Mouse (Mus musculus): Measurements from ENCODE around the gene Ap4m1. TPM values are rescaled to one million over a fixed set of nuclear protein-coding genes. Genes with fewer than 3 reads are reported as not detected.
"Not testable (repeated sequence)": the region's sequence is repeated elsewhere in the genome, so short reads cannot be mapped to it uniquely, and the experiment has no call there.

The Ap4m1 gene
- polyA plus RNA-seq, 1 experiment from 2014 or later, result 24.6 TPM

GRCm38 (mm10) chr5:138207873-138208272, 36.1 kb downstream of the Ap4m1 start:
- H3K4me1 ChIP-seq, result no peaks in the 10 kb centered on the region
- WGBS, result 88% methylated on average over 4 of the region's 4 CpGs

GRCm38 (mm10) chr5:138216632-138217031, 44.8 kb downstream of the Ap4m1 start:
- not testable (repeated sequence) for H3K4me2 ChIP-seq; H3K36me3 ChIP-seq (replicated peaks); H3K4me1 ChIP-seq; ATAC-seq (ENCODE audit: low FRiP score); H3K27ac ChIP-seq; H3K4me3 ChIP-seq (replicated peaks); H3K27me3 ChIP-seq; H3K9ac ChIP-seq
- 91% methylated on average over 13 of the region's 13 CpGs for WGBS
- H3K9me3 ChIP-seq, result 0 out of 2 replicates have a peak, but pooled peaks cover 12% of the 10 kb centered on the region

More at GRCm38 (mm10) chr5:138207873-138208272, 36.1 kb downstream of the Ap4m1 start:
- no peak overlapping the region for H3K27ac ChIP-seq
- no peak overlapping the region for H3K4me2 ChIP-seq
- H3K36me3 ChIP-seq (replicated peaks), result no peaks in the 10 kb centered on the region
- no peak overlapping the region for H3K9ac ChIP-seq
- no peaks in the 10 kb centered on the region for H3K27me3 ChIP-seq
- H3K9me3 ChIP-seq, result peaks cover 11% of the 10 kb centered on the region; the same call in 1 of the 2 replicates
- no peak overlapping the region for H3K4me3 ChIP-seq (replicated peaks)
- no peak for ATAC-seq (ENCODE audit: low FRiP score)

GRCm38 (mm10) chr5:138219864-138220263, 48.1 kb downstream of the Ap4m1 start:
- no peaks in the 10 kb centered on the region for H3K4me1 ChIP-seq
- ATAC-seq (ENCODE audit: low FRiP score), result no peak
- H3K4me2 ChIP-seq, result no peak overlapping the region
- no peak overlapping the region for H3K9ac ChIP-seq
- 0 out of 2 replicates have a peak, but pooled peaks cover 12% of the 10 kb centered on the region for H3K9me3 ChIP-seq
- no peak overlapping the region for H3K4me3 ChIP-seq (replicated peaks)
- H3K27me3 ChIP-seq, result no peaks in the 10 kb centered on the region
- no peak overlapping the region for H3K27ac ChIP-seq
- WGBS, result 79% methylated on average over 2 of the region's 2 CpGs
- no peaks in the 10 kb centered on the region for H3K36me3 ChIP-seq (replicated peaks)

GRCm38 (mm10) chr5:138222111-138222510, 50.3 kb downstream of the Ap4m1 start:
- no peaks in the 10 kb centered on the region for H3K9me3 ChIP-seq
- WGBS, result 25% methylated on average over 4 of the region's 4 CpGs

GRCm38 (mm10) chr5:138223287-138223686, 51.5 kb downstream of the Ap4m1 start:
- no peaks in the 10 kb centered on the region for H3K9me3 ChIP-seq
- no peak overlapping the region for H3K9ac ChIP-seq
- H3K27me3 ChIP-seq, result no peaks in the 10 kb centered on the region
- no peaks in the 10 kb centered on the region for H3K36me3 ChIP-seq (replicated peaks)
- H3K27ac ChIP-seq, result no peak overlapping the region
- no peak for ATAC-seq (ENCODE audit: low FRiP score)
- no peak overlapping the region for H3K4me3 ChIP-seq (replicated peaks)
- 66% methylated on average over 3 of the region's 3 CpGs for WGBS
- H3K4me2 ChIP-seq, result no peak overlapping the region
- no peaks in the 10 kb centered on the region for H3K4me1 ChIP-seq

More at GRCm38 (mm10) chr5:138222111-138222510, 50.3 kb downstream of the Ap4m1 start:
- no peak overlapping the region for H3K4me3 ChIP-seq (replicated peaks)
- no peak overlapping the region for H3K9ac ChIP-seq
- no peaks in the 10 kb centered on the region for H3K4me1 ChIP-seq
- no peak overlapping the region for H3K27ac ChIP-seq
- ATAC-seq (ENCODE audit: low FRiP score), result no peak
- H3K36me3 ChIP-seq (replicated peaks), result no peaks in the 10 kb centered on the region
- H3K27me3 ChIP-seq, result no peaks in the 10 kb centered on the region
- H3K4me2 ChIP-seq, result no peak overlapping the region

GRCm38 (mm10) chr5:138225700-138226099, 53.9 kb downstream of the Ap4m1 start, which contains the start of gene Nxpe5:
TSS of gene Nxpe5 (plus strand) at chr5:138225898.
- no peak within 1 kb of the TSS for H3K27ac ChIP-seq
- H3K36me3 ChIP-seq (replicated peaks), result no peaks in the 10 kb centered on the region
- no peaks in the 10 kb centered on the region for H3K4me1 ChIP-seq
- no peaks in the 10 kb centered on the region for H3K9me3 ChIP-seq
- no peak within 1 kb of the TSS for H3K9ac ChIP-seq
- 53% methylated on average over 2 of the region's 2 CpGs for WGBS
- no peak within 1 kb of the TSS for H3K4me2 ChIP-seq
- H3K4me3 ChIP-seq (replicated peaks), result no peak within 1 kb of the TSS
- ATAC-seq (ENCODE audit: low FRiP score), result no peak
- H3K27me3 ChIP-seq, result no peaks in the 10 kb centered on the region

GRCm38 (mm10) chr5:138226491-138226890, 54.7 kb downstream of the Ap4m1 start:
- Histone ChIP-seq H3K36me3 (replicated peaks) (no peaks in the 10 kb centered on the region), H3K9me3 (no peaks in the 10 kb centered on the region), H3K4me3 (replicated peaks) (no peak overlapping the region), H3K27ac (no peak overlapping the region), H3K4me1 (no peaks in the 10 kb centered on the region), H3K27me3 (no peaks in the 10 kb centered on the region), H3K9ac (no peak overlapping the region), H3K4me2 (no peak overlapping the region)
- ATAC-seq (ENCODE audit: low FRiP score), result no peak
- 83% methylated on average over 4 of the region's 4 CpGs for WGBS

GRCm38 (mm10) chr5:138227367-138227766, 55.6 kb downstream of the Ap4m1 start:
- H3K9ac ChIP-seq, result no peak overlapping the region
- no peak for ATAC-seq (ENCODE audit: low FRiP score)
- no peak overlapping the region for H3K4me2 ChIP-seq
- 82% methylated on average over 2 of the region's 2 CpGs for WGBS
- H3K27ac ChIP-seq, result no peak overlapping the region
- H3K27me3 ChIP-seq, result no peaks in the 10 kb centered on the region
- no peaks in the 10 kb centered on the region for H3K36me3 ChIP-seq (replicated peaks)
- H3K4me1 ChIP-seq, result no peaks in the 10 kb centered on the region
- H3K9me3 ChIP-seq, result no peaks in the 10 kb centered on the region
- H3K4me3 ChIP-seq (replicated peaks), result no peak overlapping the region

GRCm38 (mm10) chr5:138228026-138228425, 56.2 kb downstream of the Ap4m1 start:
- no peaks in the 10 kb centered on the region for H3K27me3 ChIP-seq
- no peak for ATAC-seq (ENCODE audit: low FRiP score)
- no peak overlapping the region for H3K27ac ChIP-seq
- H3K36me3 ChIP-seq (replicated peaks), result no peaks in the 10 kb centered on the region
- no peak overlapping the region for H3K9ac ChIP-seq
- H3K4me1 ChIP-seq, result no peaks in the 10 kb centered on the region
- WGBS, result 63% methylated on average over 3 of the region's 3 CpGs
- no peak overlapping the region for H3K4me2 ChIP-seq
- no peaks in the 10 kb centered on the region for H3K9me3 ChIP-seq
- no peak overlapping the region for H3K4me3 ChIP-seq (replicated peaks)

- Histone ChIP-seq H3K27me3 (no peaks in the 10 kb centered on the region), H3K9ac (no peak overlapping the region), H3K27ac (no peak overlapping the region), H3K9me3 (no peaks in the 10 kb centered on the region), H3K36me3 (replicated peaks) (no peaks in the 10 kb centered on the region), H3K4me2 (no peak overlapping the region), H3K4me1 (no peaks in the 10 kb centered on the region), H3K4me3 (replicated peaks) (no peak overlapping the region)
- 87% methylated on average over 3 of the region's 3 CpGs for WGBS
- ATAC-seq (ENCODE audit: low FRiP score), result no peak
These were observed 57.7 kb downstream of the Ap4m1 start for GRCm38 (mm10) chr5:138229511-138229910.

MicroRNAs encoded within 50 kb of the gene (microRNA counts, 519-probe panel; counts per million panel counts)
- 5,621 counts per million, percentile 77 among the panel's probes with 10 or more counts for microRNA mmu-miR-106b
- 8,108 counts per million, percentile 98 among the panel's probes with 10 or more counts for microRNA mmu-miR-25
- microRNA mmu-miR-93, result 6,019 counts per million, percentile 82 among the panel's probes with 10 or more counts

Small RNAs within 50 kb of the gene (microRNA-seq; reads per million reads assigned to microRNA genes)
- gene Mir106b (17,357 reads per million, percentile 97 among the genes with 10 or more reads in this experiment), gene Mir25 (1,077 reads per million, percentile 78 among the genes with 10 or more reads in this experiment), gene Mir93 (23,420 reads per million, percentile 98 among the genes with 10 or more reads in this experiment)

Other genes with a start within 250 kb of the Ap4m1 start
- not detected in 2 replicates for gene Gjc3, start 208.9 kb upstream of the Ap4m1 start, polyA plus RNA-seq (2016; fragmentation: Nextera tagmentation; extraction: Ambion mirVana)
- gene Azgp1, start 190.5 kb upstream of the Ap4m1 start, polyA plus RNA-seq (2016; fragmentation: Nextera tagmentation; extraction: Ambion mirVana), result not detected in 2 replicates
- not detected in 2 replicates for gene Smok3a, start 150.7 kb upstream of the Ap4m1 start, polyA plus RNA-seq (2016; fragmentation: Nextera tagmentation; extraction: Ambion mirVana)
- gene Smok3b, start 150.6 kb upstream of the Ap4m1 start, polyA plus RNA-seq (2016; fragmentation: Nextera tagmentation; extraction: Ambion mirVana), result not detected in 2 replicates
- not detected in 2 replicates for gene Smok3c, start 118.8 kb upstream of the Ap4m1 start, polyA plus RNA-seq (2016; fragmentation: Nextera tagmentation; extraction: Ambion mirVana)
- gene Zkscan1, start 86.9 kb upstream of the Ap4m1 start, polyA plus RNA-seq (2016; fragmentation: Nextera tagmentation; extraction: Ambion mirVana), result 36.2 and 39.4 TPM in 2 replicates
- 101 and 103 TPM in 2 replicates for gene Zscan21, start 55.1 kb upstream of the Ap4m1 start, polyA plus RNA-seq (2016; fragmentation: Nextera tagmentation; extraction: Ambion mirVana)
- 43.9 and 44.1 TPM in 2 replicates for gene Zfp113, start 16.3 kb upstream of the Ap4m1 start, polyA plus RNA-seq (2016; fragmentation: Nextera tagmentation; extraction: Ambion mirVana)
- 274 and 282 TPM in 2 replicates for gene Cops6, start 10.9 kb upstream of the Ap4m1 start, polyA plus RNA-seq (2016; fragmentation: Nextera tagmentation; extraction: Ambion mirVana)
- 313 and 320 TPM in 2 replicates for gene Mcm7, start 420 bp downstream of the Ap4m1 start, polyA plus RNA-seq (2016; fragmentation: Nextera tagmentation; extraction: Ambion mirVana)
- gene Taf6, start 15.4 kb downstream of the Ap4m1 start, polyA plus RNA-seq (2016; fragmentation: Nextera tagmentation; extraction: Ambion mirVana), result 133 and 137 TPM in 2 replicates
- gene Cnpy4, start 15.5 kb downstream of the Ap4m1 start, polyA plus RNA-seq (2016; fragmentation: Nextera tagmentation; extraction: Ambion mirVana), result 44.3 and 47.8 TPM in 2 replicates
- 9.5 and 11.1 TPM in 2 replicates for gene Mblac1, start 22.3 kb downstream of the Ap4m1 start, polyA plus RNA-seq (2016; fragmentation: Nextera tagmentation; extraction: Ambion mirVana)
- gene Nxpe5, start 53.9 kb downstream of the Ap4m1 start, polyA plus RNA-seq (2016; fragmentation: Nextera tagmentation; extraction: Ambion mirVana), result not detected in 2 replicates
- 42.3 and 47.3 TPM in 2 replicates for gene Lamtor4, start 83.5 kb downstream of the Ap4m1 start, polyA plus RNA-seq (2016; fragmentation: Nextera tagmentation; extraction: Ambion mirVana)
- gene BC037034, start 92.0 kb downstream of the Ap4m1 start, polyA plus RNA-seq (2016; fragmentation: Nextera tagmentation; extraction: Ambion mirVana), result 14.0 and 16.0 TPM in 2 replicates
- gene Gal3st4, start 100.8 kb downstream of the Ap4m1 start, polyA plus RNA-seq (2016; fragmentation: Nextera tagmentation; extraction: Ambion mirVana), result 3.3 and 3.9 TPM in 2 replicates
- gene Gm43720, start 108.0 kb downstream of the Ap4m1 start, polyA plus RNA-seq (2016; fragmentation: Nextera tagmentation; extraction: Ambion mirVana), result 0.10 and 0.19 TPM in 2 replicates
- gene Gpc2, start 108.0 kb downstream of the Ap4m1 start, polyA plus RNA-seq (2016; fragmentation: Nextera tagmentation; extraction: Ambion mirVana), result 121 and 140 TPM in 2 replicates
- 4.3 and 5.2 TPM in 2 replicates for gene Stag3, start 108.2 kb downstream of the Ap4m1 start, polyA plus RNA-seq (2016; fragmentation: Nextera tagmentation; extraction: Ambion mirVana)
- gene Pvrig, start 170.0 kb downstream of the Ap4m1 start, polyA plus RNA-seq (2016; fragmentation: Nextera tagmentation; extraction: Ambion mirVana), result not detected in 2 replicates

Measured in forebrain, embryonic 12.5 days (tissue).